Mouse (Mus musculus) spleen, adult 2 months (tissue): ENCODE results near the gene Klf11.

Source experiments
- CTCF ChIP-seq: fragments of 200-500 bp; IDR thresholded peaks from 2 replicates; pipeline ENCODE4 v1.5.1; 2011; ENCODE audit warnings: mild to moderate bottlenecking, inconsistent platforms; ENCODE audit not compliant: insufficient read depth, insufficient read length, insufficient replicate concordance; ENCODE audit errors: extremely low read depth
- POLR2A ChIP-seq: fragments of 200-500 bp; IDR thresholded peaks from 2 replicates; pipeline ENCODE4 v1.6.1; 2011; ENCODE audit warnings: low read depth, low read length, inconsistent platforms

- TF ChIP-seq CTCF (no peak), POLR2A (no peak)
Observed at GRCm38 (mm10) chr12:24642370-24642802, 8.7 kb upstream of the Klf11 start.
